Mouse (Mus musculus) NIH3T3 (cell line): ENCODE measurements around the gene Nadk2.

Experiments
- DNase-seq: peaks from one replicate; pipeline ENCODE4 v3.0.0-alpha.2; 2012; ENCODE audit warnings: low read depth

Gene Nadk2

DNA sequence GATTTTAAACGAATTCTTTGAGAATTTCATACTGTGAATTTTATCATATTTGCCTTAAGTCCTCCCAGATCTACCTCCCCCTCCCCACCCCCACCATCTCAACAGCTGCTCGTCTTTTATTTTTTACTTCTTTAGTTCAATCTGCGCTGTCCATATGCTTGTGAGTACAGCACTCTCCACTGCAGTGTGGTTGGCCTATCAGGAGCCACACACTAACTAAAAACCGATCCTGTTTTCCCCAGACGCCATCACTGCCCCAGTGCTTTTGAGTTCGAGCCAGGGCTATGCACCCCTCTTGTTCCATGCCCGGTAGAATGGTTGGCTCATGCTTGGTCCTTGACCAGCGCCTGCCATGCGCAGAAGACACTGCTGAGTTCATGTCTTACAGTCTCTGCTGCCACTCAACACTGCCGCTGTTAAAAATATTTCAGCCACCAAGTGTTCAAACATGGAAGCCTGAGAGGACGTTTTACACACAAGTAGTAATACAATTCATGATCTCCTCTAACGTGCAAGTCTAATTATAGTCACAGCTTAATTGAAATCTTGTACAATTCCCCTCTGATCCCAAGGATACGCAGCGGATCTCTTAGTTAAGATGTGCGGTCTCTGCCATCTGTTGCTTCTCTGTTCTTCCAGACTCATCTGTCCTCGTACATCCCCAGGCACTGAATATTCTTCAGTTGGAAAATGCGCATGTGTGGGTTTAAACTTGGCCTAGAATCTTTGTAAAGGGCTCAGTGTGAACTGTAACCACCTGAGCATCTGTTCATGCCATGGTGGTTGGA lies 17.0 kb downstream of the Nadk2 start:
- no peak for DNase-seq

DNA sequence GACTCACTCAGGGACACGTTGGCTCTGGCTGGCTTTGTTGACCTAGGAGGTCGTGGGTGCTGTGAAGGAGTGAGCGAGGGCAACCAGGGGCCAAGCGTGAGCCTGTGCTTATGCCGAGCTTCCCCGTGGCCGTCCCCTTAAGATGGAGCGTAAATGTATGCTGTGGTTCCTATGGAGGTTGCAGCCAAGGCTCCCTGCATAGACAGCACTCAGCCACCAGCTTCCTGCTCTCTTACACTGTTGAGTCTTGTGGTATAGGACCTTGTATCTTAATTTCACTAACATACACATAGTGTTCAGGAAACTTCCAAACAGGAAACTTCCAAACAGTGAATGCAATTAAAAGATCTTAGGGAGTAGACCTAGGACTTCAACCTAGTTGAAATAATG lies 17.6 kb downstream of the Nadk2 start:
- no peak for DNase-seq

DNA sequence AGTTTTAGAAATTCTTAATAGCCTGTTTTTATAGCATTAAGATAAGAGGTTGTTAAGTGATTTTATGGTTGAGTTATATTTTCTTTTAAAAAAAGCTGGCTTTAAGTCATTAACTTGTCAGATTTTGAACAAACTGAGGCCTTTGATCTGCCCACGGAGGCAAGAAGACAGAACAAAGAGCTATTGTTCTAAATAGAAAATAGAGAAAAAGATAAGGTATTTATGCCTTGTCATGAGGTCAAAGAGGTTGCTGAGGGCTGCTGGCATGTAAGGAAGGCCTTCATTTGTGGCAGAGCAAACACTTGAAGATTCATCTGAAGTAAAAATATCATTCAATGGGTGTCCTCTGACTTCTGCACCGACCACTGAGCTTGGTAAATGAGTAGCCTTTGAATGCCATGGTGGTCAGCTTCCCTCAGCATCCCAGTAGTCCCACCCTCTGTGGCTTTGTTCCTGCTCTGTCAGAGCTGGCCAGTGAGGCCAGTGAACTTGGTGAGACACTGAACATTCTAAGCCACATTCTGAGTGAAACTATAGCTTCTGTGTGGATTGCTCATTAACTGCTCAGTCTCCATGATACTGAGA lies 18.2 kb downstream of the Nadk2 start:
- no peak for DNase-seq

DNA sequence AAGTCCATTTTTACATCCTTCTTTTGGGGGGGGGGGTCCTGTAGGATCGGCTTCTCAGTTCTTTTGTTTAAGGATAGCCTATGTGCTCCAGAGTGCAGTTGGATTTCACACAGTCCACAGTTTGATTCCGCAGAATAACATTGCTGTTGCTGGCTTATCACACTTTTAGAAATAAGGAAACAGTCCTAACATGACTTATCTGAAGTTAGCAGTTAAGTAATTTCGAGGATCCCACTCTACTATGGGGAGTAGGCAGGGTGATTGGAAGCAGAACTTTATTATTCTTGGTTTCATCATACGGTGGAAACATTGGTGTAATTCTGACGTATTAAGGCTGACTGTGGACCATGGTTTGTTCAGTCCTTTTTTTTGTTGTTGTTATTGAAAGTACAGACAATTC lies 19.6 kb downstream of the Nadk2 start:
- no peak for DNase-seq

DNA sequence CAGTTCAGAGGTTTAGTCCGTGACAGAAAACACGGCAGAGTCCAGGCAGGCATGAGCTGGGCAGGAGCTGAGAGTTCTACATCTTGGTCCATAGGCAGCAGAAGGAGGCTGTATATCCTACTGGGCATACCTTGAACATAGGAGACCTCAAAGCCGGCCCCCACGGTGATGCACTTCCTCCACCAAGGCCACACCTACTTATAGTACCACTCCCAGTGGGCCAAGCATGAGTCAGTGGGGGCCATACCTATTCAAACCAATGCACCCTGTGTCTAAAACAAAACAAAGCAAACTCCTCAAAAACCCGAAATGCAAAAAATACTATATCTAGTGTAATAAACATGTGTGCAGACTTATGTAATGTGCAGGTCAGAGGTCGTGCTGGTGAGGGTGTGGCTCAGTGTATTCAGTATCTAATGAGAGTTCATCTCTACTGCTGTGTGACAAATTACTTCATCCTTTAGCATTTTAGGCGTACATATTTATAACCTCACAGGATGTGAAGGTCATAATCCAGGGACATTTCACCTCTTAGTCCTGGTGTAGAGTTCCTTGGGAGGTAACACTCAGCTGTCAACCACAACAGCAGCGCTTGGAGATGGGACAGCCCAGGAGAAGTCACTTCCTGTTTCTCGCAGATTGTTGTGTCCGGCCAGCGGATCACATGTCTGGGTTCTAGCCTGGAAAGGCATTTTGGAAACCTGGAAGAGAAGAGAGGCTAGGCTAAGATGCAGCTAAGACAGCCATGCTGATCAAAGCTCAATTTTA lies 22.7 kb downstream of the Nadk2 start:
- DNase-seq: no peak

DNA sequence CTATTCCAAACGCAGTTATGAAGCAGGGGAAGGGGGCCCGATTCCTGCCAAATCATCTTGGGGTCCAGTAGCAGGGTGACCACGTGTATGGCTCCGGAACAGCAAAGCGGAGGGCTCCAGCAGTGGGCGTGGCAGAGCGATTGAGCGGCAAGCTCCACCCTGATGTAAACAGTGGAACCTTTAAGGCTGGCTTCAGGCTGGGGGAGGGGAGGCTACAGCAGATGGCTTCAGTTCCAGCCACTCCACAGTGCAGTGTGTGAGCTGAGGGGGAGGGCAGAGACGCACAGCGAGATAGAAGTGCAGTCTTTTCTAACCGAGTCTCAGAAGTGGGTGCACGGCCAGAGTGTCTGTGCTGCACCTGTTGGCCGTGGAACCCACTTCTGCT lies 23.3 kb downstream of the Nadk2 start:
- DNase-seq: no peak

DNA sequence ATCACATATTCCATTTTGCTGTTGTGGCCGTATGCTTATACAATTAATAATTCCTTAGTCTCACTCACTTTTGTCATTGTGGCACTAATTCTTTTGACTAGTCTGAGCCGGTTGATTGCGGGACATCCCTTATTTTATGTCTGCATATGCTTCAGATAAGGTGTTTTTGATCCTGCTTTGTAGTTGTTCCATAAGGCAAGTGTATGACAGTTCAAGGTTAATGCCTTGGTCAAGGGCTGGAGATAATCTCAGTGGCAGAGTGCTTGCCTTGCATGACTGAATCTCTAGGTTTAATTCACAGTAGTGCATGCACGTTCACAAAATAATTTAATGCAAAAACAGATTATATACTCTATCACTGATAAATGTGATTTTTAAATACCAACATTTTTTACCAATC lies 25.8 kb downstream of the Nadk2 start:
- DNase-seq: no peak

DNA sequence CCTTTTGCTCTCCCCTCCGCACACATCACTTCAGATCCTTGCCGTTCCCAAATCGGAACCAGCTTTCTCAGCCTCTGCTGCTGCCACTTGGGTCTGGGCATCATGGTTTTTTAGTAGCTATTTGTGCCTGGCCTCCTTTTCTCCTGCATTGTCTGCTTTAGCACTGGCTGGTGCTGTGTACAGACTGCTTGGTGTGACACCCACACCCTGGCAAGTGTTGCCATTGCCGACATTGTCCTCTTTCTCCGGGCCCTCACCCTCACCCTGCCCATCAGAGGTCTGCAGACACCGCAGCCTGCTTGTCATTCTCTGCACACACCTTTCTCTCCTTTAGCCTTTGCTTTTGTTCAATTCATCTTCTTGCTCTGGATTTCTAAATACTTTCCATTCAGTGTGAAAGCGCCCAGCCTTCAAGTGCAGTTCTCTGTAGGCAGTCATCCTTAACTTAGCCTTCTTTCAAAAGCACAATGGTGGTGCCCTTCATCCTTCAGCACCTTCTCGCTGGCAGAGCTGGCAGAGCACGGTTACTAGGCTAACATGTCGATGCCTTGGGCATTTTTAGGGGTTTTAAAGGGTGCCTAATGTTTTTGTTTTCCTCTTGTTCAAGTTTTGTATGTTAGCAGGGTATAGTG lies 29.5 kb downstream of the Nadk2 start:
- no peak for DNase-seq

DNA sequence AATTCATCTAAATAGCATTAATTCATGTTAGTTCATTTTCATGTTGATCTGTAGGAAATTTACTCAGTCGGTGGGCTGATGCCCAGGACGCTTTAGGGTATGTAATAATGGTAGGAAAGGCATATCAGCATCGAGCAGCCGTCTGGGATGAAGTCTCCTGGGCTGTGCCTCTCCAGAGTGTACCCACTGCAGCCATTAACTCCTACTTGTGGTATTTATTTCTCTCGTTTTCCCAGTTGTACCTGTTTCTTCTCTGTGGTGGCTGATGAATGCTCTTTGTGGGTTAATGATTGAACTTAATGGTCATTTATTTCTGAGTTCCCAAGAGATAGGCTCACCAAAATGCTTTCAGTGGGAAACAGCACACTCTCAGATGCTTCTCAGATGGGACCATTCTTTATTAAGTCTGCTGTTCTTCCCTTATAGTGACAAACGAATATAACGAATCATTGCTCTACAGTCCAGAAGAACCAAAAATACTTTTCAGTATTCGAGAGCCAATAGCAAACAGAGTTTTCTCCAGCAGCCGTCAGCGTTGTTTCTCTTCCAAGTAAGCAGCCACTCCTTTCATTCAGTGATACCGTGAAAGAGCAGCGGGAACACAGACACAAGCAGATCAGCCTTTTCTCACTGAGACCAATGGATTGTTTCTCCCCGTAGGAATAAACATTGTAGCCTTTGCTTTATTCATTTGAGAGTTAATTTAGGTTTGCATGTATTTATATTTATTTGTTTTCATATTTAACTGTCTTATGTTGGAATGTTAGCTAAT lies 35.4 kb downstream of the Nadk2 start:
- no peak for DNase-seq

DNA sequence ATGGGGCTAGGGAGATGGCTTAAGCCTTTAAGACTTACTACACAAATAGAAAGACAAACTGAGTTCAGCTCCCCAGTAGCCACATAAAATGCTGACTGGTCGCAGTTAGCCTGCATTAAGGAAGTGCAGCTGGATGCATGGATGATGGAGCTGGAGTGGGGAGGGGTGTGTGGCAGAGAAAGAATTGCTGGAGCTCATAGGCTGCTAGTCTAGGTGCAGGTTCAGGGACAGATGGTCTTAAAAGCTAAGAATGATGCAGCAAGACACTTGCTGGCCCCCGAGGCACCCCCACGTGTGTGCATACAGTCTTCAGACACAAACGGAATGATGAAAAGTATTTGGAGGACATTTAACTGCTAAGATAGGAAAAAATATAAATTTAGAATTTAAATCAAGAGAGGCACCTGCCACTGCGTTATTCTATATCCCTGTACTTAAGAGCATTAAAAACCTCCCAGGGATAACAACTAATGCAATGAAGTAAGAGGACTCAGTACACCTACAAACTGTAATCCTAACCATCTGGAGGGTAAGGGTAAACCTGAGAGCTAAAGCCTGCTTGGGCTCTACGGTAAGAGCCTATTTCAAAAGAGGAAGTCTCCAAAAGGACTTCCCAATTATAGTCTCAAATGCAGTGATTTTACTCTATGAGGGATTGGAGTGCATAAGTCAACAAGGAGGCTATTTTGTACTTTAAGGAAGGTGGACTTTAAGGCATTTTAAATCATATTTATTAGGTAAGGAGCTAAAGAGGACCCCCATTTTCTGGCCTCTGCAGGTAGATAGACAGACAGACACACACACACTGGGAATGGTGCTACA lies 39.7 kb downstream of the Nadk2 start:
- no peak for DNase-seq

DNA sequence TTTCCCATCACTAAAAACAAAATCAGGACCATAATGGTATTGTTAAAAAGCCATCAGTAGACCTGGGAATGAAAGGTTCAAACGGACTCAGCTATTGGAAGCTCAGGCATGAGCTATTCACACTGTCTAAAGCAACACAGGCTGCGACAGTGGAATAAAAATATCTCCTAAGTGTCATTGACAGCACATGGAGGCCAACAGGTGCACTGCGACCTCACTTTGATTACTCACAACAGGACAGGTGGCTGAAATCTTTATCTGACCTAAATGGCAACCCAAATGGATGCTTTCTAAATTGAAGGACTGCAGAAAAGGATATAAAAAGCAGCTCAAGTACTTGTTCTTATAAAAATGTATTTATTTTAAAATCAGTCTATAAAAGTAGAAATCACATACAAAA lies 40.6 kb downstream of the Nadk2 start:
- DNase-seq: no peak

DNA sequence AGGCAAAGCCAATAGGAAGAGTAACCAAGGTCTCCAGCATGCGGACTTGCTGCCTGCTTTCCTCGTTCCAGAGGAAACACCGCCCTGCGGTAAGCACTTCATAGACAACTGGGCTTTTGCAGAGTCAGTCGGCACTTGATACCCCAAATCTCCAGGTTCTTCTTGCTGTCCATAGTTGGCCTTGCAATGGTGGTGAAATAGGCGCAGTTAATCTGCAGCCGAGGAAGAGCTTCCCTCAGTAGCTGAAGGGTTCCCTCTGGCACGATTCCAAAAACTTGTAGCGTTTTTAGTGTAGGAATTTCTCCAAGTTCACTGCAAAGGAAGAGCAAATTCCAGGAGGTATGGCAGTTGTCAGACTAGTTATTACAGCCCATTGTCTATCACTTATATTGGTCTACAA lies 42.5 kb downstream of the Nadk2 start:
- no peak for DNase-seq

DNA sequence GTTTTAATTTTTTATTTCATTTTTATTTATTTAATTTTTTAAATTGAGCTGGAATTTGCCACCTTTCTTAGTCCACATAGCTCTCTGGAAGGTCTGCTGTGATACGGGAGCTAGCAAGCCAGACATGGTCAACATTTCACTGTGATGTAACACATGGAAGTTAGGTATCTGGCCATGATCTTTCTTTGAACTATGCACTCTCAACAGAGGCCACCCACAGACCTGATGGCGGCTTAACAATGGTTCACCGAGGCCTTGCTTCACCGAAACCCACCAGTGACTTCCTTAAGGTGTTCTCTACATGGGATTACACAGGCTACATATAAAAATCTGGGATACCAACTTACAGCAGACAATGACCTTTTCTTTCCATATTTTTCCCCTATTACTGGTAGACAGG lies 43.1 kb downstream of the Nadk2 start:
- DNase-seq: no peak

DNA sequence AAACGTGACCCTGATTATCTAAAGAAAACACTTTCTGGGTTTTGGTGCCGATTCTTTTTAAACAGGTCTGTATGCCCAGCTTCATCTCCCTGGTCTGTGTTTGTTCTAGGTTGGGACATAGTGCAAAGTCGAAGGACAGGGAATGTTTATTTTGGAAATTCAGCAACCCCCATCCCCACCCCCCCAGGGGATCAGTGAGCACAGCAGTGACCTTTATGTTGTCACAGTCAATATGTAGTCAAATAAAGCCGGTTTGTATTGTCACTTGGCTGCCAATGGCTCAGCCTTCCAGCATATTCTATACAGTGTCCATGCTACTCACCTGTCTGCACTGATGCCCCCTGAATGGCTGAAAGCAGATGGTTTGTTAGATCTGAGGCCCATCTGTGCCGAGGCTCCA lies 43.5 kb downstream of the Nadk2 start:
- DNase-seq: no peak

DNA sequence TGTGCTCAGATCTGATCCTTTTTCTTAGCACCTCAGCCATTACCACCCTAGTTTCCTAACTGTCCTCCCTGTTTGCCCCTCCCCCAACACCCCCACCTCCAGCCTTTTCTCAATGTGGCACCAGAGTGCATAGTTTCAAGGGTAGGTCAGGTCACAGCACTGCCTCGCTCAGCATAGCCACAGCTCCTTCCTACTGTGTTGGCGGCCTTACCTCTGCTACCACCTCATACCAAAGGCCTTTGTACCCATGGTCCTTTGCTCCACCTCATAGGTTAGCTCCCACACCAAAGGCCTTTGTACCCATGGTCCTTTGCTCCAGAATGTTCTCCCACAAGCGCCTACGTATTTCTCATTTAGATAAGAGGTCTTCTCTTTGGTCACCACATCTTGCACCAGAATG lies 47.8 kb downstream of the Nadk2 start:
- no peak for DNase-seq

DNA sequence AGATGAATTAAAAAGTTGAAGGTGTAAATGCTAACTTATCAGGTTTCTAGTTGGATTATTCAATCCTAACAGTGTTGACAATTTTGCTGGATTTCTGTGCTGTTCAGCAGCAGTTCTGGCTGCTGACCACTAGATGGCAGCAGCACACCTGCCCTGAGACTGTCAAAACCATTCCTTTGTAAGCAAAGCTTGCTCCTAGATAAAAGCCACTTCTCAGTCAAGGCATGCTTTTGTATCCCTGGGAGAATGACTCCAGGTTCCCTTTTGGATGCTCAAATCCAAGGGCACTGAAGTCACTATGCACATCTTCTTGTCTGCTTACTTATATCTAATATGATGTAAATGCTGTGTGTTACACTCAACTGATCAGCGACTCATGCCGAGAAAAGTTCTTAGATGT lies 49.0 kb downstream of the Nadk2 start:
- peak; percentile 82 for DNase-seq

DNA sequence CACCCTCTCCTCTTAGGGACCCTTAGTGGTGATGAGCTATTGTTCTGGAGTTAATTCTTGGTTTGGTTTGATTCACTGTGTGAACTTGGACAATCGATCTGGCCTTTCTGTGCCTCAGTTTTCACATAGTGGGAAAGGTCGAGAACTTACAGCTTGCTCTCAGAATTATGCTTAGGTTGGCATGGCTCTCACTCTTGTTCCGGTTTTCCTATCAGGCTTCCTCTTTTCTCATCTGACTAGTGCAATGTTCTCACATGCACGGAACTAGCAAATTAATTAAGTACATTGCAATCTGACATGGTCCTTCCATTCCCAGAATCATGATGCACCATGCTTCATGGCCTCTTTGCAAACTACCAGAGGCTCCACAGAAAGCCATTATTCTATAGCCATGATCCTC lies 51.9 kb downstream of the Nadk2 start:
- no peak for DNase-seq

DNA sequence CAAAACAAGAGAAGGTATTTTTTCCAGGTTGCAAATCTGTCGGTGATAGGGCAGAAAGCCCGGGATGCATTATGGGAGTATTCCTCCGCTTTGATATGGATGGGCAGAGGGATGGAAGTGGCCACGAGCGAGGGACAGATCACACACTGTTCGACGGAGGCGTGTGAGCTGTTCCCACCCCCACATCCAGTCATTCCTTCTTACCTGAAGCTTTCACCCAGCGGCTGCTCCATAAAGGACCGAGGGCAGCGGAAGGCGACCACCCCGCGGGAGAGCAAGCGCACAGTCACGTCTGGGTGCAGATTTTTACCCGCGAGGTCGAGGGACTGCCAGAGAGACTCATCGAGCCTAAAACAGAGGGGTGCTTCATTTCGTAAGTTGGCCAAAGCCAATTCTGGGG lies 53.8 kb downstream of the Nadk2 start:
- no peak for DNase-seq

DNA sequence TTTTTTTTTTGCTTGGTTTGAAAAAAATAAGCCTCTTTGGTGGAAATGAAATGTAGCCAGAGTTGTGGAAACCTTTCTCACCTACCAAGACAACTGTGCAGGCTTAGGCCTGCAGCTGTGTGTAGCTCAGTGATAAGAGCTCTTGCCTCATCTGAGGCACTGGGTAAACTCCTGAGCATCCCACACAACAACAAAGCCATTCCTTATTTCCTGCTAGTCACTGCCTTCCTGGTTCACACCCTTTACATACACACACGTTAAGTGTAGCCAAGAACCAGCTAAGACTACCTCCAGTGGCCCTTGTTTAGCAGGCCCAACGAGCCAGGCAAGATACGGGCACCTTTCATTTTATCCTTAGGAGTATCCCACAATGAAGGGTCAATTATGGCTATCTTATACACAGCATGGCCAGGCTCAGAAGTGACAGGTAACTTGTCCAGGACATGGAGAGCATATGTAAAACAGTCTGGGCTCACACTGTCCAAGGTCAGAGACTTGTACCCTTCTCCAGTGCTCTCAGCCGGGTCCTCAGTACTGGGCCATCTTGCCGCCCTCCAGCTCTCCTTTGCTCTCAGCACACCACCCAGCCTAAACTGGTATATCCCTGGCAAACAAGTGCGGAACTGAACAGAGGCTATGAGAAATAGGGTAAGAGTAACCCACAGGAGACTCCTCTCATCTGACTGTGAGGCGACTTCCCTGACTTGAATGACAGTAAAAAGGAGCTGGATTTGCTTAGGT lies 56.2 kb downstream of the Nadk2 start:
- no peak for DNase-seq

DNA sequence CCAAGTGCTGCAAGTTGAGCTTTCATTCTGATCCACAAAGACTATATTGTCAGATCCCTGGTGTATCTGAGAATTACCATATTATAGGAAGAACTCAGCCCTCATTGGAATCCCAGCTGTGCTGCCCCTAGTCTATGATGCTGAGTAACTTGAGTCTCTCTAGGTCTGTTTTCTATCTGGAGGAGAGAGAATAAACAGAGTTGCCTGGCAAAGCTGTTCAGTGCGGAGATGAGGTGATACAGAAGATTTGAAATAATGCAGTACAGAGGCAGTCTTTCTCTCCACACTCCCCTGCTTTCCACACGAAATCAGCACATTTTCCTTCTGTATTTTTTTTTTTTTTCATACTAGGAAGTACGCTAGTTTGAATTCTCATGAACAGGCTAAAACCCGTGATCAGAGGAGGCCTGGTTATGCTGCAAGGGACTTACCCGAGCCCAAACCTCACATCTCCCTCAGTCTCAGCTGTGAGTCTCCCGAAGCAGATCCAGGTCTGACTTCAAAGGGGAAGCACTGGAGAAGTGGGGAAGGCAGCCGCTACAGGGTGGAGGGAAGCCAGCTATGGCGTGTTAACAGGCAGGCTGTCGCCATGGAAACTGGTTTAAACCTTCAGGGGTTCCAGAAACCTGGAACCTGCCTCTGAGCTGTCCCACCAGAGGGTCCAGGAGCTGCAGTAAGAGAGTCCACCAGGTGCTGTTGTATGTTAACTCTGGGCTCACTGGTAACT lies 59.9 kb downstream of the Nadk2 start:
- no peak for DNase-seq
